Mouse (Mus musculus) mature B cell (primary cell): ENCODE results near the gene Prox2.
"Not testable (repeated sequence)": the region's sequence is repeated elsewhere in the genome, so short reads cannot be mapped to it uniquely, and the experiment has no call there.

Source experiments
- in situ Hi-C: fragments of 300-500 bp; cut with MboI; formaldehyde crosslinking; loops from 2 replicates; pipeline ENCODE4 v1.14.3; 2019

Prox2 gene

GRCm38 (mm10) chr12:85110698-85111592 is at the start of gene Prox2, which contains the start of gene Dlst:
Prox2 (minus strand) TSS chr12:85110759.
Dlst (plus strand) TSS chr12:85110833.
- in situ Hi-C loops = no loop called here

GRCm38 (mm10) chr12:85159592-85159991 is 49.0 kb upstream of the Prox2 start:
- in situ Hi-C loops = no loop called here

- in situ Hi-C loops = no loop called here
Observed at GRCm38 (mm10) chr12:85158801-85159200, 48.2 kb upstream of the Prox2 start.

GRCm38 (mm10) chr12:85157797-85158460 is 47.4 kb upstream of the Prox2 start:
- in situ Hi-C loops = no loop called here

GRCm38 (mm10) chr12:85156324-85156723 is 45.8 kb upstream of the Prox2 start:
- in situ Hi-C loops = no loop called here

- in situ Hi-C loops = no loop called here
Observed at GRCm38 (mm10) chr12:85153011-85153410, 42.5 kb upstream of the Prox2 start.

- in situ Hi-C loops = no loop called here
Observed at GRCm38 (mm10) chr12:85151002-85151774, 40.6 kb upstream of the Prox2 start, which contains the start of gene Rps6kl1. Rps6kl1 (minus strand) TSS chr12:85151264.

GRCm38 (mm10) chr12:85150321-85151001 is 39.9 kb upstream of the Prox2 start:
- in situ Hi-C loops = no loop called here

- in situ Hi-C loops = no loop called here
Observed at GRCm38 (mm10) chr12:85146881-85147280, 36.3 kb upstream of the Prox2 start.

- in situ Hi-C loops = no loop called here
Observed at GRCm38 (mm10) chr12:85146355-85146754, 35.8 kb upstream of the Prox2 start.

- in situ Hi-C loops = no loop called here
Observed at GRCm38 (mm10) chr12:85145630-85146029, 35.1 kb upstream of the Prox2 start.

- in situ Hi-C loops = no loop called here
Observed at GRCm38 (mm10) chr12:85144821-85145220, 34.3 kb upstream of the Prox2 start.

GRCm38 (mm10) chr12:85144276-85144675 is 33.7 kb upstream of the Prox2 start:
- in situ Hi-C loops = not testable (repeated sequence)

- in situ Hi-C loops = no loop called here
Observed at GRCm38 (mm10) chr12:85142803-85143202, 32.2 kb upstream of the Prox2 start.

- in situ Hi-C loops = no loop called here
Observed at GRCm38 (mm10) chr12:85141096-85141495, 30.5 kb upstream of the Prox2 start.

GRCm38 (mm10) chr12:85140036-85140701 is 29.6 kb upstream of the Prox2 start:
- in situ Hi-C loops = no loop called here

- in situ Hi-C loops = no loop called here
Observed at GRCm38 (mm10) chr12:85136627-85137026, 26.1 kb upstream of the Prox2 start.

- in situ Hi-C loops = no loop called here
Observed at GRCm38 (mm10) chr12:85135513-85136470, 25.2 kb upstream of the Prox2 start.

GRCm38 (mm10) chr12:85134043-85134794 is 23.7 kb upstream of the Prox2 start:
- in situ Hi-C loops = no loop called here
